Mouse (Mus musculus): ENCODE data around the gene Wwp2. TPM values are rescaled to one million over a fixed set of nuclear protein-coding genes. Genes with fewer than 3 reads are reported as not detected.

Gene Wwp2
- polyA plus RNA-seq, 1 experiment = 59.8 TPM

DNA sequence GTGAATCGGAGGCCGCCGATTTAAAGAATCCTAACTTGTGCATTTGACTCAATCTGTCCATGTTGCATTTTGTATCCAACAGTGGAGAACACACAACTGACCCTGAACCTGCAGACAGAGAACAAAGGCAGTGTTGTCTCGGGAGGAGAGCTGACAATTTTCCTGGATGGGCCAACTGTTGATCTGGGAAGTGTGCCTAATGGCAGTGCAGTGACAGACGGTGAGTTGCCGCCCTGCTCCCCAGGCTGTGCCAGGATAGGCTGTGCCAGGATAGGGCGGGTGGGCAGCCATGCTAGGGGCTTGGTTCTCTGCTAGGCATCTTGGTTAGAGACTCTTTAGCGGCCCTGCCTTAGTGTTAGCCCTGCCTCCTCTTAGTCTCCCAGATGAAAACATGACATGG is 47.1 kb downstream of the Wwp2 start:
- no peaks in the 10 kb centered on the region for H3K27me3 ChIP-seq (ENCODE audit: control insufficient read depth, insufficient read depth, insufficient read length)
- H3K79me2 ChIP-seq (ENCODE audit: control insufficient read depth, insufficient read depth) = no peaks in the 10 kb centered on the region
- no peak overlapping the region for H3ac ChIP-seq (ENCODE audit: control insufficient read depth, insufficient read length)
- H3K4me2 ChIP-seq (ENCODE audit: low read depth) = no peak overlapping the region
- no peak for TF ChIP-seq USF1 (IDR thresholded peaks at IDR 0.05; ENCODE audit: low read depth)
- no peak for TF ChIP-seq MYOD1 (IDR thresholded peaks at IDR 0.05; ENCODE audit: control insufficient read depth in 1 of 3, insufficient read length in 2 of 3, low read depth in 2 of 3)
- TF ChIP-seq TCF3 (IDR thresholded peaks at IDR 0.05; ENCODE audit: insufficient read length, low read depth) = no peak
- TF ChIP-seq TCF12 (IDR thresholded peaks at IDR 0.05; ENCODE audit: insufficient read depth, poor library complexity, severe bottlenecking) = no peak
- no peak for TF ChIP-seq POLR2AphosphoS2 (IDR thresholded peaks at IDR 0.05; ENCODE audit: insufficient read length, low read depth)
- TF ChIP-seq MAX (IDR thresholded peaks at IDR 0.05; ENCODE audit: low read depth) = no peak
- no peak for TF ChIP-seq REST (IDR thresholded peaks at IDR 0.05; ENCODE audit: insufficient read depth, insufficient read length)
- TF ChIP-seq MYOG (IDR thresholded peaks at IDR 0.05; ENCODE audit: control insufficient read depth in 1 of 3, insufficient read depth in 1 of 3, insufficient read length in 2 of 3, low read depth in 2 of 3) = no peak
- no peak for TF ChIP-seq POLR2A (IDR thresholded peaks at IDR 0.05; ENCODE audit: insufficient read length, low read depth)
- TF ChIP-seq CEBPB (IDR thresholded peaks at IDR 0.05; ENCODE audit: insufficient read depth, poor library complexity, severe bottlenecking) = no peak
- no peak for TF ChIP-seq E2F4 (IDR thresholded peaks at IDR 0.05; ENCODE audit: insufficient read depth)
- TF ChIP-seq SRF (IDR thresholded peaks at IDR 0.05; ENCODE audit: control insufficient read depth, insufficient read length, low read depth) = no peak
- H3K36me3 ChIP-seq (ENCODE audit: control insufficient read depth, insufficient read depth) = no peaks in the 10 kb centered on the region
- no peak overlapping the region for H3K4me3 ChIP-seq

- Histone ChIP-seq H3K27me3 (ENCODE audit: control insufficient read depth, insufficient read depth, insufficient read length) (no peaks in the 10 kb centered on the region), H3K79me2 (ENCODE audit: control insufficient read depth, insufficient read depth) (no peaks in the 10 kb centered on the region), H3K4me3 (no peak overlapping the region), H3K4me2 (ENCODE audit: low read depth) (no peak overlapping the region), H3ac (ENCODE audit: control insufficient read depth, insufficient read length) (no peak overlapping the region), H3K36me3 (ENCODE audit: control insufficient read depth, insufficient read depth) (no peaks in the 10 kb centered on the region)
- no peak for TF ChIP-seq MAX (IDR thresholded peaks at IDR 0.05; ENCODE audit: low read depth)
- no peak for TF ChIP-seq SRF (IDR thresholded peaks at IDR 0.05; ENCODE audit: control insufficient read depth, insufficient read length, low read depth)
- TF ChIP-seq MYOD1 (IDR thresholded peaks at IDR 0.05; ENCODE audit: control insufficient read depth in 1 of 3, insufficient read length in 2 of 3, low read depth in 2 of 3) = no peak
- TF ChIP-seq POLR2AphosphoS2 (IDR thresholded peaks at IDR 0.05; ENCODE audit: insufficient read length, low read depth) = no peak
These were observed 48.8 kb downstream of the Wwp2 start for GRCm38 (mm10) chr8:107484956-107485355.

DNA sequence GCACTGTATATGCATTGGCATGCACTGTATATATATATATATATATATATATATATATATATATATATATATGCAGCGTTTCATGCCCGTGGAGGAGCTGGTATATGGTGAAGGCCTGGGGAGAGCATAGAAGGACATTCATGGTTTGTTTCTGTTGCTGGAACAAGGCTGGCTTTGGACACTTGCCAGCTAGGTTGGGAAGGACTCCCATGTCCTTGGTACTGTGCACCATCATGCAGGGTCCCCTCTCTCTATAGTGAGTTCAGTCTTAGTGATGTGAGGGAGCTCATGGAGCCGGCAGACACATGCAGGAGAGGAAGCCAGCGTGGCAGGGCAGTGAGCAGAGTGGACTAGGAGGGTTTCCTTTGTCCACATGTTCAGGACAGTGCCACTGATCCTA is 52.4 kb downstream of the Wwp2 start:
- no peak overlapping the region for H3K4me2 ChIP-seq (ENCODE audit: low read depth)

GRCm38 (mm10) chr8:107489086-107489485 is 52.9 kb downstream of the Wwp2 start:
- no peaks in the 10 kb centered on the region for H3K27me3 ChIP-seq (ENCODE audit: control insufficient read depth, insufficient read depth, insufficient read length)
- H3K36me3 ChIP-seq (ENCODE audit: control insufficient read depth, insufficient read depth) = no peaks in the 10 kb centered on the region
- TF ChIP-seq MAX (IDR thresholded peaks at IDR 0.05; ENCODE audit: low read depth) = no peak
- TF ChIP-seq E2F4 (IDR thresholded peaks at IDR 0.05; ENCODE audit: insufficient read depth) = no peak
- TF ChIP-seq MYOG (IDR thresholded peaks at IDR 0.05; ENCODE audit: control insufficient read depth in 1 of 3, insufficient read depth in 1 of 3, insufficient read length in 2 of 3, low read depth in 2 of 3) = no peak
- no peak for TF ChIP-seq MYOD1 (IDR thresholded peaks at IDR 0.05; ENCODE audit: control insufficient read depth in 1 of 3, insufficient read length in 2 of 3, low read depth in 2 of 3)
- TF ChIP-seq SRF (IDR thresholded peaks at IDR 0.05; ENCODE audit: control insufficient read depth, insufficient read length, low read depth) = no peak
- TF ChIP-seq TCF12 (IDR thresholded peaks at IDR 0.05; ENCODE audit: insufficient read depth, poor library complexity, severe bottlenecking) = no peak
- TF ChIP-seq TCF3 (IDR thresholded peaks at IDR 0.05; ENCODE audit: insufficient read length, low read depth) = no peak
- no peak for TF ChIP-seq USF1 (IDR thresholded peaks at IDR 0.05; ENCODE audit: low read depth)
- no peak for TF ChIP-seq REST (IDR thresholded peaks at IDR 0.05; ENCODE audit: insufficient read depth, insufficient read length)
- TF ChIP-seq POLR2AphosphoS2 (IDR thresholded peaks at IDR 0.05; ENCODE audit: insufficient read length, low read depth) = no peak
- TF ChIP-seq CEBPB (IDR thresholded peaks at IDR 0.05; ENCODE audit: insufficient read depth, poor library complexity, severe bottlenecking) = no peak
- no peak for TF ChIP-seq POLR2A (IDR thresholded peaks at IDR 0.05; ENCODE audit: insufficient read length, low read depth)
- H3ac ChIP-seq (ENCODE audit: control insufficient read depth, insufficient read length) = no peak overlapping the region
- H3K79me2 ChIP-seq (ENCODE audit: control insufficient read depth, insufficient read depth) = no peaks in the 10 kb centered on the region
- H3K4me3 ChIP-seq = no peak overlapping the region
- peak overlapping the region; percentile 49 for H3K4me2 ChIP-seq (ENCODE audit: low read depth)

More for the DNA sequence above, 52.4 kb downstream of the Wwp2 start:
- Histone ChIP-seq H3ac (ENCODE audit: control insufficient read depth, insufficient read length) (no peak overlapping the region), H3K4me3 (no peak overlapping the region), H3K36me3 (ENCODE audit: control insufficient read depth, insufficient read depth) (no peaks in the 10 kb centered on the region), H3K79me2 (ENCODE audit: control insufficient read depth, insufficient read depth) (no peaks in the 10 kb centered on the region), H3K27me3 (ENCODE audit: control insufficient read depth, insufficient read depth, insufficient read length) (no peaks in the 10 kb centered on the region)
- TF ChIP-seq SRF (IDR thresholded peaks at IDR 0.05; ENCODE audit: control insufficient read depth, insufficient read length, low read depth) = no peak
- TF ChIP-seq REST (IDR thresholded peaks at IDR 0.05; ENCODE audit: insufficient read depth, insufficient read length) = no peak
- TF ChIP-seq TCF12 (IDR thresholded peaks at IDR 0.05; ENCODE audit: insufficient read depth, poor library complexity, severe bottlenecking) = no peak
- no peak for TF ChIP-seq POLR2AphosphoS2 (IDR thresholded peaks at IDR 0.05; ENCODE audit: insufficient read length, low read depth)

GRCm38 (mm10) chr8:107489921-107490320 is 53.8 kb downstream of the Wwp2 start:
- TF ChIP-seq TCF3 (IDR thresholded peaks at IDR 0.05; ENCODE audit: insufficient read length, low read depth) (no peak), POLR2AphosphoS2 (IDR thresholded peaks at IDR 0.05; ENCODE audit: insufficient read length, low read depth) (no peak), POLR2A (IDR thresholded peaks at IDR 0.05; ENCODE audit: insufficient read length, low read depth) (no peak), MYOD1 (IDR thresholded peaks at IDR 0.05; ENCODE audit: control insufficient read depth in 1 of 3, insufficient read length in 2 of 3, low read depth in 2 of 3) (no peak), E2F4 (IDR thresholded peaks at IDR 0.05; ENCODE audit: insufficient read depth) (no peak), MYOG (IDR thresholded peaks at IDR 0.05; ENCODE audit: control insufficient read depth in 1 of 3, insufficient read depth in 1 of 3, insufficient read length in 2 of 3, low read depth in 2 of 3) (no peak), CEBPB (IDR thresholded peaks at IDR 0.05; ENCODE audit: insufficient read depth, poor library complexity, severe bottlenecking) (no peak), USF1 (IDR thresholded peaks at IDR 0.05; ENCODE audit: low read depth) (no peak), TCF12 (IDR thresholded peaks at IDR 0.05; ENCODE audit: insufficient read depth, poor library complexity, severe bottlenecking) (no peak), SRF (IDR thresholded peaks at IDR 0.05; ENCODE audit: control insufficient read depth, insufficient read length, low read depth) (no peak), MAX (IDR thresholded peaks at IDR 0.05; ENCODE audit: low read depth) (no peak), REST (IDR thresholded peaks at IDR 0.05; ENCODE audit: insufficient read depth, insufficient read length) (no peak)
- no peaks in the 10 kb centered on the region for H3K79me2 ChIP-seq (ENCODE audit: control insufficient read depth, insufficient read depth)
- H3ac ChIP-seq (ENCODE audit: control insufficient read depth, insufficient read length) = no peak overlapping the region
- no peak overlapping the region for H3K4me3 ChIP-seq
- no peaks in the 10 kb centered on the region for H3K36me3 ChIP-seq (ENCODE audit: control insufficient read depth, insufficient read depth)
- H3K4me2 ChIP-seq (ENCODE audit: low read depth) = peak overlapping the region; percentile 49
- no peaks in the 10 kb centered on the region for H3K27me3 ChIP-seq (ENCODE audit: control insufficient read depth, insufficient read depth, insufficient read length)

All from myocyte (in vitro differentiated cells).